Mouse (Mus musculus) MEL (cell line): ENCODE measurements at regions not wholly inside any gene's neighbourhood (a gene's known extent, or its start where the extent isn't known, plus 50 kb on each side); places are given as distances from the start of the nearest gene placed in this dataset.

Experiments used
- CTCF ChIP-seq, 3 experiments: IDR thresholded peaks in 2 of 3; conservative IDR thresholded peaks in 1 of 3; 2 replicates each; pipeline ENCODE4 v1.5.1; 2011 to 2012; ENCODE audit warnings: low read length in 3 of 3, low read depth in 2 of 3, mild to moderate bottlenecking in 2 of 3, improper control_type of control experiment in 1 of 3, inconsistent platforms in 1 of 3, mixed read lengths in 1 of 3, moderate library complexity in 1 of 3; ENCODE audit not compliant: control insufficient read depth in 1 of 3, insufficient read depth in 1 of 3, poor library complexity in 1 of 3, severe bottlenecking in 1 of 3
- EP300 ChIP-seq, 2 experiments: IDR thresholded peaks; 2 replicates each; pipeline ENCODE4 v1.6.1; 2011; ENCODE audit warnings: improper control_type of control experiment in 2 of 2, low read length in 2 of 2, low read depth in 1 of 2, mild to moderate bottlenecking in 1 of 2
- HCFC1 ChIP-seq: IDR thresholded peaks from 2 replicates; pipeline ENCODE4 v1.6.1; 2012; ENCODE audit warnings: low read depth, mild to moderate bottlenecking, inconsistent platforms, low read length, improper control_type of control experiment, moderate library complexity
- MAFK ChIP-seq: IDR thresholded peaks from 2 replicates; pipeline ENCODE4 v1.6.1; 2011; ENCODE audit warnings: low read depth, mild to moderate bottlenecking, low read length, improper control_type of control experiment, borderline replicate concordance
- MYB ChIP-seq: IDR thresholded peaks from 2 replicates; pipeline ENCODE4 v1.6.1; 2011; ENCODE audit warnings: mild to moderate bottlenecking, low read depth, low read length, improper control_type of control experiment
- POLR2A ChIP-seq, 2 experiments: IDR thresholded peaks; 2 replicates each; pipeline ENCODE4 v1.6.1; 2011 to 2012; ENCODE audit warnings: low read length in 2 of 2, mild to moderate bottlenecking in 2 of 2, control low read depth in 1 of 2, improper control_type of control experiment in 1 of 2, low read depth in 1 of 2, moderate library complexity in 1 of 2; ENCODE audit not compliant: control insufficient read depth in 1 of 2, insufficient read depth in 1 of 2, poor library complexity in 1 of 2
- POLR2AphosphoS2 ChIP-seq: IDR thresholded peaks from 2 replicates; pipeline ENCODE4 v1.6.1; 2011; ENCODE audit warnings: low read length, improper control_type of control experiment
- SMC3 ChIP-seq: IDR thresholded peaks from 2 replicates; pipeline ENCODE4 v1.6.1; 2011; ENCODE audit warnings: low read depth, low read length, improper control_type of control experiment
- TAL1 ChIP-seq: IDR thresholded peaks from 2 replicates; pipeline ENCODE4 v1.6.1; 2012; ENCODE audit warnings: mild to moderate bottlenecking, inconsistent platforms, low read length, moderate library complexity, mixed read lengths
- USF1 ChIP-seq: IDR thresholded peaks from 2 replicates; pipeline ENCODE4 v1.6.1; 2014; ENCODE audit warnings: low read depth, mild to moderate bottlenecking, inconsistent platforms, low read length, improper control_type of control experiment, moderate library complexity
- ZNF384 ChIP-seq: IDR thresholded peaks from 2 replicates; pipeline ENCODE4 v1.6.1; 2012; ENCODE audit warnings: low read depth, mild to moderate bottlenecking, inconsistent platforms, low read length, improper control_type of control experiment

DNA sequence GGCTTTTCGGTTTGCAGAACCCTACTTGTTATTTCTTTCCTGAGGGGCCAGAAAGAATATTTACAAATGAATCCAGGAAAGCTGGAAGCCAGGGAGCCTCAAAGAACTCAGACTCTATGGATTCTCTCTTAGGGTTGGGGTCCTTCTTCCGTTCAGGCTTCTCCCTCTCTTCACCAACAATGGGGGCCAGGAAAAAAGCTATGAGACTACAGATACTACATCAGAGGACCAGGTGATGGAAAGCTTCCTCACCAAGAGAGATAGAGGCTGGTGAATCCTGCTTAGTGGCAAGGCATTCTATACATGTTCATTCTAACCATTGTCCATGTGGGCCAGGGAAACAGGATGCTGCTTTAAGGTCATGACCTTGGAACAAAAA lies 434.9 kb downstream of the Cmpk2 start:
- no peak for TF ChIP-seq CTCF (IDR thresholded peaks at IDR 0.05 in 2 of 3, conservative IDR thresholded peaks at IDR 0.05 in 1 of 3; ENCODE audit: control insufficient read depth in 1 of 3, insufficient read depth in 1 of 3, low read depth in 2 of 3, low read length in 3 of 3, poor library complexity in 1 of 3, severe bottlenecking in 1 of 3)
- no peak for TF ChIP-seq TAL1
- TF ChIP-seq HCFC1 = no peak
- no peak for TF ChIP-seq EP300 (IDR thresholded peaks at IDR 0.05; ENCODE audit: low read depth in 1 of 2, low read length in 2 of 2)
- TF ChIP-seq POLR2AphosphoS2 = no peak
- TF ChIP-seq POLR2A (IDR thresholded peaks at IDR 0.05; ENCODE audit: control insufficient read depth in 1 of 2, insufficient read depth in 1 of 2, low read depth in 1 of 2, low read length in 2 of 2, poor library complexity in 1 of 2) = no peak
- no peak for TF ChIP-seq ZNF384
- TF ChIP-seq MAFK = no peak
- no peak for TF ChIP-seq MYB
- no peak for TF ChIP-seq SMC3
- no peak for TF ChIP-seq USF1
